Mouse (Mus musculus) NIH3T3 (cell line): Measurements from ENCODE around the gene Bola1.
"Not testable (repeated sequence)": the region's sequence is repeated elsewhere in the genome, so short reads cannot be mapped to it uniquely, and the experiment has no call there.

ENCODE experiments used
- DNase-seq: peaks from one replicate; pipeline ENCODE4 v3.0.0-alpha.2; 2012; ENCODE audit warnings: low read depth

Gene Bola1

DNA sequence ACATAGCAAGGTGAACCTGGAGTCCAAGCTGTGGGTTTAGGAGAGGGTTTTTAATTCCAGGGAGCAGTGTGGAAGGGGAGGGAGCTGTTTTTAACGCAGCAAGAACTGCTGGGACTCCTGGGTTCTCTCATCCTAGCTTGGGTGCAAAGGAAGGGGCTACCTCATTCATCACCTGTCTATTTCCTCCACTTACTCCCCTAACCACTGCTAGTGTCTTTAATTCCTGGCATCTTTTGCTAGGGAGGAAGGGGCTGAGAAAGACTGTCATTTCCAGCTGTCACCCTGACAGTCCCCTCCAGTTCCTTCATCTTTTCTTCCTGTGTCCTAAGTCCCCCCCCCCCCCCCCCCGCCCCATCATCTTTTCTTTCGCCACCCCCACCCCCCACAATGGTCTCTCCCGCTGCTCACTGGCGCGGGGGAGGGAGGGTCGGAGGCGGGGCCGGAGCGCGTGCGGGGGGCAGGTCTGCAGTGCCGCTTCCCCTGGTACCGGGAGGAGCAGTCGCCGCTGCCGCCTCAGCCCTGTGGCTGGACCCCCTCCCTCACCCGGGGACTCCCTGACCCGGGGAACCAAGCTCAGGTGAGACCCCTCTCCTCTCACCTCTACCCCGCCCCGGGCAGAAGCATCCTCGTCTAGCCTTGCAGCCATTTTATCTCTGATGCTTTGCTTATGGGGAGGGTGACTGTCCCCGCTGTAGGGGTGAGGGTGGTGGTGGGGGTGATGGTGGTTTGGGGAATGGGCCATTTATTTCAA lies 38.6 kb downstream of the Bola1 start, which contains the start of gene Sv2a:
Gene Sv2a, plus strand, starts transcription at position 425 of the 751 bp plus-strand sequence.
- peak; percentile 42 for DNase-seq

DNA sequence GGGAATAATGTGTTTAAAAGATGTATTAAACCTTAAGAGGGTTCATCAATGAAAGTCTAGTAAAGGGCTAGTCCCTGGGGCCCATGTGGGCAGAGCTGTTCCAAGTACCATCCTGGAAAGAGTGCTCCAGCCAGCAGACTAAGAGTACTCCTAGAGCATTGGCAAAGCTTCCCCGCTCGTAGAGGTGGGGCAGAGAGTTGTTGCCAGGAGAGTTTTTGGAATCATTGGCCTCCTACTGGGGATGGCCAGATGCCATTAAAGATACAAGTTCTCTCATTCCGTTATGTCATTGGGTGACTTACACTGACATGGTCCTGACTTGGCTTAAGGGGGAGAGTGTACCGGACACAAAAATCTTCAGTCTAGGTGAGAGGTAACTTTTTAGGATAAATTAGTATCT lies 40.0 kb downstream of the Bola1 start:
- DNase-seq, result peak; percentile 65

DNA sequence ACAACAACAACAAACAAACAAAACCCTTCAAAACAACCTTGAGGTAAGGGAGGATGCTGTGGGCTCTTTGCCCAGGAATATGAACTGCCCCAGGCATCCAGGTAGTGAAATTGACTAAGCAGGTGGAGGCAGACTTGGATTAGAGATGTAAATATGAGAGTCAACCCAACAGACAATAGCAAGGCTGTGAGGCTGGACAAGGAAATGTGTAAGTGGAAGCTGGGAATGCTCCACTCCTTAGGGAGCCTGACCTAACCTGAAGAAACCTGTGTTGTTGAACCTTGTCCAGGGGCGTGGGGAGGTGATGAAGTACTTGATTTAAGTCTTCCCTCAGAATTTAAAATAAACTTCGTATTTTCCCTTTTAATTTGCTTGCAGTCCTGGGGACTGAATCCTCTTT lies 40.6 kb downstream of the Bola1 start:
- no peak for DNase-seq

DNA sequence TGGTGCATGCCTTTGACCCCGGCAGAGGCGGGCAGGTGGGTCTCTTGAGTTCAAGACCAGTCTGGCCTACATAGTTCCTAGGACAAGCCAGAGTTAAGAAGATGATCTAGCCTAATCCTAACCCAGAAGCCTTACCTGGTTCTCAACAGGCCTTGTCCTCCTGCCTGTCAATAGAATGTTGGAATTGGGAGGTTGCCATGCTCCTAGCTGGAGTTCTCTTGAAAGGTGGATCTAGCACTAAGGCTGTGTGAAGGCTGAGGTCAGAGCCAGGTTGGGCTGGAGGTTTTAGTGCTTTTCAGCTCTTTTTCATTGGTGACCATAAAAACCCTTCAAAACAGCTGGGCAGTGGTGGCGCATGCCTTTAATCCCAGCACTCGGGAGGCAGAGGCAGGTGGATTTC lies 41.1 kb downstream of the Bola1 start:
- DNase-seq, result no peak

DNA sequence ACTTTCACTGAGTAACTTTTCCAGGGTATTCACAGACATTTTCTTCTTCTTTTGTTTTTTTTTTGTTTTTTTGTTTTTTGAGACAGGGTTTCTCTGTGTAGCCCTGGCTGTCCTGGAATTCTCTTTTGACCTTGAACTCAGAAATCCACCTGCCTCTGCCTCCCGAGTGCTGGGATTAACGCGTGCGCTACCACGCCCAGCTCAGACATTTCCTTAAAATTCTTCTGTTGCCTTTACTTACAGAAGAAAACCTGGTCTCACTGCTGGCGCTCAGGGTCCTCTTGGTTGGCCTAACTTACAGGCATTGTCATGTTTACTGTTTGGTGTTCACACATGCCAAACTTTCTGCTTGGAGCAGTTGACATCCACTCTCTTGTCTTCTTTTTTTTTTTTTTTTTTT lies 44.3 kb downstream of the Bola1 start:
- no peak for DNase-seq

DNA sequence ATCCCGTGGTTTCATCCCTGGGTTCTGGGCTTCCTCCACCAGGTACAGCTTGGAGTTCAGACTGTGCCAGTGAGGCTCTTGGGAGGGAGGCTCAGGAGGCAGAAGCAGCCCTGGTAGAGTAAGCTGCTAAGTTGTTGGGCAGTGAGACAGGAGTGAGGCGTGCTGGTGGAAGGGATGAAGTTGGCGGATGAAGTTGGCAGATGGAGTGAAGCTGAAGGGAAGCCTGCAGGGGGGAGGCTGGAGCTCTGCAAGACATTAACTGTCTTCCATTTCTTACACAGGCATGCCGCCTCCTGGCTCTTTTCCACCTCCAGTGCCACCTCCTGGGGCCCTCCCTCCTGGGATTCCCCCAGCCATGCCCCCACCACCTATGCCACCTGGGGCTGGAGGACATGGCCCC lies 45.5 kb downstream of the Bola1 start:
- not testable (repeated sequence) for DNase-seq

DNA sequence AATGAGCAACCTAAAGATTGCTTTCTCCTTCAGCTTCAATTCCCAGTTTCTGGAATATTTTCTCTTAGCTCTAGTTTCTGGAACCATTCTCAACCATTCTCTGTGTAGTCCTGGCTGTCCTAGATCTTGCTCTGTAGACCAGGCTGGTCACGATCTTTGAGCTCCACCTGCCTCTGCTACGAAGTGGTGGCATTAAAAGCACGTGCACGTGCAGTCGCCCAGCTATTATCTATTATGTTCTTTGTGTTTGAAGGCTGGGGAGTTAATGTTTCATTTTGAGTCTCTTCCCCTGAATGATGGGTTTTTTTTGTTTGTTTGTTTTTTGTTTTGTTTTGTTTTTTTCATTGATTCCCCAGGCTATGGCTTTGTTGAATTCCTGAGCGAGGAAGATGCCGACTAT lies 46.3 kb downstream of the Bola1 start:
- no peak for DNase-seq

DNA sequence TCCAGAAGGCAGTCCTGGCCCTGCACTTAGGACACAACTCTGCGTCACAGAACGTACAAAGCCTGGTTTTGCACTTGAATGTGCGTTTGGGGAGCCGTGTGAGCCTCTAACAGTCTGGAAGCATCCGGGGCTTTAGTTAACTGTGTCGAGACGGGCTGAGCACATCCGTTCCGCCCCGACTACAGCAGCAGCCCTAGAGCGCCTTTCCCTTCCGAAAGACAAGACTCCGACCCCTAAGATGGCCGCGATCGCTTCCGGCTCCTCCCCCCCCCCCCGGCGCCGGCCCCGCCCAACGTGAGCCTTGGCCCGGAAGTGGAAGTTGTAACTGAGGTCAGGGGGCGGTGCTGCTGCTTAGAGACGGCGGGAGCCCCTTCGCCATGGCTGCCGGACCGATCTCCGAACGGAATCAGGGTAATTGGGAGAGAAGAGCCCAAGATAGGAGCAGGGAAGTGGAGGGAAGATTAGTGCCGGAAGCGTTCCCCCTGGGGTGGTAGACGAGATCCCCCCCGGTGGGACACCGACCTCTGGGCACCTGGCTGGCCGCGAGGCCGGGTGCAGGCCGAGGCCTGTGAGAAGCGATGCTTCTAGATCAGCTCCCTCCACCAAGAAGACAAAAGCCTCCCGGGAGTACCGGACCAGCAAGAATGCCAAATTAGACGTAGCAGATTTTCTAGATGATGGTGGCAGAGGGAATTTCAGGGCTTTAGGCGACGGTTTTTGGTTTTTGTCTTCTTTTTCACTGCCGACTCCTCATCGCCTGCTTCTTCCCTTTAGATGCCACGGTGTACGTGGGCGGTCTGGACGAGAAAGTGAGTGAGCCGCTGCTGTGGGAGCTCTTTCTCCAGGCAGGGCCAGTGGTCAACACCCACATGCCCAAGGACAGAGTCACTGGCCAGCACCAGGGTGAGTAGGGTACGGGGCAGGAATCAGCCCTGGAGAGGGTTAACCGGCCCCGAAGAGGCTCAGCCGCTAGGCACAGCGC lies 47.0 kb downstream of the Bola1 start, which contains the start of gene Sf3b4:
Gene Sf3b4, plus strand, starts transcription at position 136 of the 982 bp plus-strand sequence.
- peak; percentile 95 for DNase-seq

DNA sequence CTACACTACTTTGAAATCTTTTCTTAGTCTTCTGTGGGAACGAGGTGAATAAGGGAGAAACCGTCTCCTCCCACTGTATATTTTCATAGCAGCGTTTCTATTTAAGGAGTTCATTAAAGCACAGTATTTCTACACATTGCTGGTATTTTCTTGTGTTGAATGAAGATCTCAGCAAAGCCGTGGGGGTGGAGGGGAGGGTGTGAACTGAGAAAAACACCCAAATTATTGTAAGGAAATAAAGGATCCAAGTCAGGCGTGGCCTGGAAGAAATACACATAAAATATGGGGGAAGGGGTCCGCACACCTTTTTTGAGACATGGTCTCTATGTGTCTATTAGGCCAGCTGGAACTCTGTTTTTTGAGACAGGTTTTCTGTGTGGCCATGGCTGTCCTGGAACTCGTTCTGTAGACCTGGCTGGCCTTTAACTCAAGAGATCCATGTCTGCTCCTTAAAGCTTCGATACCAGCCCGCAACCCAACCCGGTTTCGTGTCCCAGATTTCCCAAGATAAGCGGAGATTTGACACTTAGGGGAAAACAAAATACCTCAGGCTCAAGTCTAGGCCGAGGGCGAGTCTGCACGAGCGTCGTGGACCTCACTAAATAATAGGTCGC lies 47.8 kb downstream of the Bola1 start:
- DNase-seq, result peak; percentile 33

DNA sequence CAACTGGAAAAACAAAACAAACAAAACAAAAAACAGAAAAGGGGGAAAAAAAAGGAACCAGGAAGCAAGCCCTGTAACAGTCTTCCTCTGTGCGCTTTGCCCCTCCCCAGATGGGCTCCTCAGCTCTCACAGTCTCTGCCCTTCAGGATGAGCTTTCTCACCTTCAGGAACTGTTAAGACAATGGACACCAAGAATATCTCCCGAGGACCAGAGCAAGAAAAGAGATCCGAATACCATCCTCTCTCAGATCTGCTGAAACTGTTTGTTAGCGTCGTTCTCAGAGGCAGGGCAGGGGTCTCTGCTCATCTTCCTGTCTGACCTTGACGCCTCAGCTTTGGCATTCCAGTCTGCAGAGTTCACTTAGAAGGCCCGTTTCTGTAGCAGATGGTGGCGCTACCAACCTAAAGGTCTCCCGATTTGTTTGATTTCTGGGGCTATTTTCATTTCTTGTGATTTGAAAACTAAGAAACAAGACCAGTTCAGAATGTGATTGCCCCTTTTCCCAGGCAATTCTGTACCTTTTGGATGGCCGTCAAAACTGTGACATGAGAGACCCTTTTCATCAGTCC lies 48.4 kb downstream of the Bola1 start:
- DNase-seq, result no peak

DNA sequence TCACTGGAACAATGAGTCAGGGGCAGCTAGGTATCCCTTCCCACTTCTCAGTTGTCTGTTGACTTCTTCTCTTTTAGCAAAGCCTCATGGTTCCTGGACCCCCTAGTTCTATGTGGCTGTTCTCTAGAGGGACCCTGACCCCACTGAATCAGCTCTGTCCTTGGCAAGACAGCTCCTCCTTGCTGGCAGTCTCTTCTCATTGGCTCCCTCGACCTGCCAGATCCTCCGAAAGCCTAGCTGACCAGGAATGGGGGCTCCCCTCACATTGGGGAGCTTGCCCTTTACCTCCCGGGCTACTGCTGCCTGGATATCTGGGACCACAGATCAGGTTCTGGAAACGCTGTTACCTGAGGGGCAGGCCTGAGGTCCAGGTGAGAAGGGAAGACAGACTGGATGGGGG lies 49.2 kb downstream of the Bola1 start:
- no peak for DNase-seq

DNA sequence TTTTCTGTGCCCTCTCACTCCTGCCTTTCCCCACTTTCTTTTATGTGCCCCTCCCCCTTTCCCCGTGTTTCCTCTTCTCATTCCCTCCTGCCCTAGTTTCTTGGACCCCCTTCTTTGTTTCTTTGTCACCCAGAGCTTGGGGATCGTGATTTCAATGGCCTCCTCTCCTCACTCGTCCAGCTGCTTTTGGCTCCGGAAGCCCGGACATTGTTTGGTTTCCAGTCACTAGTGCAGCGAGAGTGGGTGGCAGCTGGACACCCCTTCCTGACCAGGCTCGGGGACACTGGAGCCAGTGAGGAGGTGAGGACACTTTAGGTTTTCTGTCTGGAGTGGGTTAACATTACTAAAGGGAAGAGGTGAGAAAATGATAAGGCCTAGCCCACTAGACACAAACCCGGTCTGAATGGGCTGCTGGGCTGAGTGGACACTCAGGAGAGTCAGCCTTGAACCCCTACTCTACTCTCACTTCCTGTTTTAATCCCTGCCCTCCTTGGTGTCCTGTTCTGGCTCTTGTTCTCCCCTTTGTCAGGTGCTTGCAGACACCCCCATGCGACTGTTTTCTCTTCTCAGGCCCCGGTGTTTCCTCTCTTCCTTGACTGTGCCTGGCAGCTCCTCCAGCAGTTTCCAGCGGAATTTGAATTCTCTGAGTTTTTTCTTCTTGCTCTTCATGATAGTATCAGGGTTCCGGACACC lies 50.9 kb downstream of the Bola1 start:
- no peak for DNase-seq

DNA sequence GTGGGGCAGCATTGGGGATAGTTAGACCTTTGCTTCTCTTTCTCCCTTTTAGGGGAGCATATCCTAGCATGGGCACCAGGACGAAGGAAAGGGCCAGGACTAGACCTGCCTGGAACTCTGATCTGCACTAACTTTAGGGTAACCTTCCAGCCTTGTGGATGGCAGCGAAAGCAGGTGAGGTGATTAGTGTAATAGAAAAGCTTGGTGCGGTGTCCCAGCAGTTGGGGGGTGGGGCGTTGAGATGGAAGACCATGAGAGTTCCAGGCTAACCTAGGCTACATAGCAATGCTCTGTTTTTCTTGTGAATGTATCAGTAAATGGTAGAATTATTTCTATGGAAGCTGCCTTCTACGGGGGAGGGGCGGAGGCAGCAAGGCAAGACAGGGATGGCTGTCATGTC lies 56.5 kb downstream of the Bola1 start:
- DNase-seq, result peak; percentile 10

DNA sequence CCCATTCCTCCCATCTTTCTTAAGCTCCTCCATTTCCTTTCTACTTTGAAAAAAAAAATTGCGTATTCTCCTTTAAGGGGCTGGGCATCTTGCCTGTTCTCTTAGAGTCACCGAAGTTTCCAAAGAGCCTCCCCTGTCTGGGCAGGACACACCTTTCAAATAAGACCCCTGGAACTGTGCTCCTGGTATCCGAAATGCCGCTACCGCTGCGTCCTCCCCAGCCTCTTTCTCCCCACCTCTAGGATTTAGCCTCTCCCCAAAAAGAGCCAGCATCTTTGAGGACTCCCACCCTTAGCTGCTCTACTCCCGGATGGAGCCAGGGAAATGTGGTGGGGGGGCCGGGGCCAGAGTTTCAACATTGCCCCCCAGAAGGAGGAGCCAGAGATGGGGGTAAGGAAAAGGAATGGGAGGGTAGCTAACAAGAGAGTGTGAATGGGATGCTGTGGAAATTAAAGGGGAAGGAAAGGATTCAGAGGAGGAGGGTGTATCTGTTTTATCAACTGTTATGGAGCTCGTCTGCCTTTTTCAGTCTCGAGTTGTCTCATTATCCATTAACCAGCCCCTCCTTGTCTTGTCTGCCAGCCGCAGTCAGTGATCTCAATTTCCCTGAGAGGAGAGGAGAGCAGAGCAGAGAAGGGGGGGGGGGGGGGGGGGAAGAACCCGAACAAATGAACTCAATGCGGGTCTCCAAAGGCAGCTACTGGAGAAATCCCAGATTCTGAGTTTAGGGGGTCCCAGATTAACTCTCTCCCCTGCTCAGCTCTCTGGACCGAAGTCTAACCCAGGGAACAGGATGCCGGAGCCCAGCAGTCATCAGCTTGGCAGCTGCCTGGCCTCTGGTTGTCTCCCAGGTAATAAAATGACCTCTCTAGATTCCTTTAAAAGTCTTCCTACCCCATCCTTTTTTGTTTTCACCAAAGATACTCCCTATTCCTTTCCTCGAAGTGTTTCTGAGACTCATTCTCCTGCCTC lies 57.4 kb downstream of the Bola1 start, which contains the start of gene Mtmr11:
Gene Mtmr11, plus strand, starts transcription at position 136 of the 972 bp plus-strand sequence.
- DNase-seq, result peak; percentile 85

DNA sequence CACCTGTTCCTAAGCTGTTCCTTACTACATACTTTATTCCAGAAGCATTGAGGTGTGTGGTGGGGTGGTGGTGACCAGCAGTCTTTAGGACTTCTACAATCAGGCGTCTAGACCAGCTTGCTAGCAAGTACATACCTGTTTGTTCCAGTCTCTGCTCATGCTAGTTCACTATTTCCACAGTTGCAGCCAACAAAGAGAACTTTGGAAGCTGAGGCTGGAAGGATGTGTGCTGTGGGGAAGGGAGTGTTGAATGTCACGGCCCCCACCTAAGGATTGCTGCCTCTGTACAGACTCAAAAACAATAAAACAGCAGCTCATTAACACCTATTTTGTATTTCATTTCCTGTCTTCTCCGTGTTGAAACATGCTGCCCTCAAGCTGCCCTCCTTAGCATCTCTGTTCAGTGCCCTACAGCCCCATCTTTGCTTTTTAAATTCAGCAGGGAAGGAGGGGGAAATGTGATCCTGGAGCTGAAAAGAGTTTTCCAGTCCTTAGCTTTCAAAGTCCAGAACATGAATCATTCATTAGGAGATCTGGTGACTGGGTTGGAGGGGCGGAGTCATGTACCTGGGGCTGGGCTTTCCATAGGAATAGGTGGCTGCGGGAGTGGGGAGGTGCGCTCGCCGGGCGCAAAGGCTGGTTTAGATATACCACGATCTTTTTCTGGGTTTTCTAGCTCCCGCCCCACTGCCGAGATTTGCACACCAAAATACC lies 58.5 kb downstream of the Bola1 start:
- DNase-seq, result peak; percentile 93

DNA sequence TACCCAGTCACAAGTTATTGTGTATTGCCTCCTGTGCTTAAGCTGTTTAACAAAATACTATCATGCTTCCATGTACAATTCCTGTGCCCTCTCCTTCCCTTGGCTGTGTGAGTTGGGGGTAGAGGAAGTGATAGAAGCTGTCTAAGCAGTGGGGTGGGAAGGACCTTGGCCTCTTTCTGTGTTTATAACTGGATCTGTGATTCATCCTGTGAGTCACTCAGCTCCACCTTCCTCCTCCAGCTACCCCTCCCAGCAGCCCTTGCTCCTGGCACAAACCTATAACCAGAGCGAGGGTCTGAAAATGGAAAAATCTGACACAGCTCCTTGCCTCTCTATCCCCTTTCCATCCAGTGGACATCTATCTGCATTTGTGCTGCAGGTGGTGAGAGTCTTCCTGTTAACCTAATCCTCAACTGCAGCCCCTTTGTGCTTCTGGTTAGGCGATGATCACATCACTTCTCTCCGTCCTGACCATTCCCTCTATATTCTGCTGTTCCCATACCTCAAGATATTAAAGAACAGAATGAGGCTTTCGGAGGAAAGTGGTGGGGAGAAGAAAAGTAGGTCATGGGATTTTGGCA lies 59.2 kb downstream of the Bola1 start:
- peak; percentile 90 for DNase-seq

DNA sequence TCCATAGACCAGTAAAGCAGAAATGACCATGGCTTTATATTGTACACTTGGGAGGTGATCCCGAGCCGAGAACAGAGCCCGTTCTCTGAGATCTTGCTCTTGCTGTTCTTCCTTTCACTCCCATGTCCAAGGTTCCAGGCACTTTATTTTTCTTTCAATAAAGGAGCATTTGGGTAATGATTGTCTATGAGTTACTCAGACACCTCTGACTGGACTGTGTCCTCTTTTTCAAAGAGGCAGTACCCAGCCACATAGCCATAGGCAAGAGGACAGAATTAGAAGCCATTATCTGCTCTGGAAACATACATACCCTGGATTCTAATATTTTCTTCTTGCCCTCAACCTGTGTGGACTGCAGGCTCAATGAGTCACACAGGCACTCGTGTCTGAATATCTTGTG lies 59.7 kb downstream of the Bola1 start:
- no peak for DNase-seq

DNA sequence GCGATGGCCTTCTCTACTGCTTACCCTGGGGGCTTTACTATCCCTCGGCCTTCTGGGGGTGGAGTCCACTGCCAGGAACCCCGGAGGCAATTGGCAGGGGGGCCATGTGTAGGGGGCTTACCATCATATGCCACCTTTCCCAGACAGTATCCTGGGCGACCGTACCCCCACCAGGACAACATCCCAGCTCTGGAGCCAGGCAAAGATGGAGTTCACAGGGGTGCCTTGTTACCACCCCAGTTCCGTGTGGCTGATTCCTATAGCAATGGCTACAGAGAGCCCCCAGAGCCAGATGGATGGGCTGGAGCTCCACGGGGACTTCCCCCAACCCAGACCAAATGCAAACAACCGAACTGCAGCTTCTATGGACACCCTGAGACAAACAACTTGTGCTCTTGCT lies 64.0 kb downstream of the Bola1 start:
- no peak for DNase-seq

DNA sequence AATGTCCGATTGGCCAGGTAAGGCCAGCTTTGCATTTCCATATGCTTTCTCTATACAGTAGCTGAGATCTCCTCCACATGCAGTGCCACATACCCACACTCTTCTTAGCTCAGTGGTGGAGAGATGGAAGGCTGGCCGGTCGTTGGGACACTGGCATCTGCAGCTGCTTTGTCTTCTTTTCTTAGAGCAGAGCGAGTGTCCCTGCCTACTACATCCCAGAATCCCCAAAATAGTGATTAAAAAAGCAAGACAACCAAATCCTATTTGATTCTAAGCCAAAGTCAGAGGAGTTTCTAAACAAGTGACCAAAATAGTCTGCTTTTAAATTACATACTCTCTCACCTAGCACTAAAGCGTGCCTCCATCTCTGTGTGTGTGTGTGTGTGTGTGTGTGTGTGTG lies 66.9 kb downstream of the Bola1 start:
- DNase-seq, result no peak
